Mouse (Mus musculus) neutrophil, adult 59 days (primary cell): ENCODE measurements around the gene Cd101. TPM values are rescaled to one million over a fixed set of nuclear protein-coding genes. Genes with fewer than 3 reads are reported as not detected.

Experiments used
- total RNA-seq, 2 experiments: library from RNA; stranded (reverse); gene quantifications; 1 replicate in 1 of 2; 2 replicates in 1 of 2; pipeline ENCODE4 v1.2.4; 2023

Cd101 gene
- 10 to 100 TPM; 63.3 to 68.3 TPM for total RNA-seq

GRCm38 (mm10) chr3:101029339-101029738 lies at the start of gene Cd101:
Gene Cd101 (minus strand): TSS chr3:101029556.

GRCm38 (mm10) chr3:100969176-100969917 lies 60.0 kb downstream of the Cd101 start, which contains the start of gene Ttf2:
Gene Ttf2 (minus strand): TSS chr3:100969663.

Other genes starting within 250 kb of the Cd101 start
- not detected for gene Vtcn1, start 204.1 kb downstream of the Cd101 start, total RNA-seq
- gene Trim45, start 107.4 kb downstream of the Cd101 start, total RNA-seq, result 1 to 10 TPM; 1.2 to 2.5 TPM
- gene Ttf2, start 59.9 kb downstream of the Cd101 start, total RNA-seq, result 10 to 100 TPM; 11.1 to 16.2 TPM
- 1 to 10 TPM; 2.2 to 2.5 TPM for gene Ptgfrn, start 80.7 kb upstream of the Cd101 start, total RNA-seq